Mouse (Mus musculus) liver, embryonic 14.5 days (tissue): ENCODE results near the gene Hhex.

Experiments
- CTCF ChIP-seq: IDR thresholded peaks from 2 replicates; pipeline ENCODE4 v1.5.1; 2016; ENCODE audit warnings: antibody characterized with exemption, low read depth, control low read depth
- EP300 ChIP-seq: IDR thresholded peaks from 2 replicates; pipeline ENCODE4 v1.6.1; 2016; ENCODE audit warnings: antibody characterized with exemption, low read depth

GRCm38 (mm10) chr19:37442524-37443286, 8.1 kb downstream of the Hhex start:
- no peak for TF ChIP-seq CTCF
- TF ChIP-seq EP300: no peak
